Mouse (Mus musculus): Measurements from ENCODE around the gene Bhlhe23.

GRCm38 (mm10) chr2:180822476-180822875 lies 45.8 kb upstream of the Bhlhe23 start:
- TF ChIP-seq GATA1 (IDR thresholded peaks at IDR 0.05; ENCODE audit: low read length) (no peak), TAL1 (IDR thresholded peaks at IDR 0.05; ENCODE audit: low read length) (no peak)

Measured in erythroblast, embryonic 14.5 days (primary cell).